Mouse (Mus musculus): ENCODE measurements at regions not wholly inside any gene's neighbourhood (a gene's known extent, or its start where the extent isn't known, plus 50 kb on each side); places are given as distances from the start of the nearest gene placed in this dataset.

DNA sequence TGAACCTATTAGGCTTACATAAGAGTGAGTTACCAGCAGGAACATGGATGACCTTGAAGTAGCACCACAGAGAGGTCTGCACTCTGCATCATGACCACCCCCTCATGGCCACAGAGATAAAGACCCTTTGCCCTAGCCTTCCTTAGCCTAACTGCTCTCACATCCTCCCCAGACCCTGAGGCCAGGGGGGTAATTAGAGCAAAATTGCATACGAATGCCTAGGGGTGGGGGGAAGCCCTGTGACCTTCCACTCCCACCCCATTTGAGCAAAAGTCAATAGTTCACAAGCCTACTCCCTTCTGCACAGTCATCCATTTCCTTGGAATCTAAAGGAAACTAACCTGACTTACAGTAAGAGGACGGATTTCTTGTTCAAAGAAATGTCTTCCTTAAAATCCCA lies 494.0 kb upstream of the Adgrl2 start:
- no peaks in the 10 kb centered on the region for H3K27me3 ChIP-seq (replicated peaks)
- DNase-seq (ENCODE audit: extremely low read depth), result no peak
- TF ChIP-seq ZKSCAN1 (IDR thresholded peaks at IDR 0.05; ENCODE audit: borderline replicate concordance, low read depth, low read length) (no peak), PAX5 (IDR thresholded peaks at IDR 0.05; ENCODE audit: low read length) (no peak), CHD1 (IDR thresholded peaks at IDR 0.05; ENCODE audit: low read depth, low read length) (no peak), USF2 (conservative IDR thresholded peaks at IDR 0.05; ENCODE audit: low read depth, low read length) (no peak), ELF1 (IDR thresholded peaks at IDR 0.05; ENCODE audit: low read depth, low read length) (no peak), SIN3A (IDR thresholded peaks at IDR 0.05; ENCODE audit: low read length) (no peak), POLR2AphosphoS2 (IDR thresholded peaks at IDR 0.05; ENCODE audit: low read depth, low read length) (no peak), KAT2A (IDR thresholded peaks at IDR 0.05; ENCODE audit: insufficient replicate concordance, low read length) (no peak), POLR2A (IDR thresholded peaks at IDR 0.05; ENCODE audit: low read depth, low read length) (no peak), ETS1 (conservative IDR thresholded peaks at IDR 0.05; ENCODE audit: low read depth, low read length) (no peak), CTCF (conservative IDR thresholded peaks at IDR 0.05 in 1 of 2, IDR thresholded peaks at IDR 0.05 in 1 of 2; ENCODE audit: low read depth in 2 of 2, low read length in 2 of 2) (no peak), UBTF (IDR thresholded peaks at IDR 0.05; ENCODE audit: low read depth, low read length) (no peak), MAFK (IDR thresholded peaks at IDR 0.05; ENCODE audit: insufficient replicate concordance, low read length) (no peak), CHD2 (IDR thresholded peaks at IDR 0.05; ENCODE audit: low read length) (no peak), TBP (conservative IDR thresholded peaks at IDR 0.05; ENCODE audit: low read depth, low read length) (no peak), NELFE (IDR thresholded peaks at IDR 0.05; ENCODE audit: low read depth, low read length) (no peak), MAX (IDR thresholded peaks at IDR 0.05; ENCODE audit: low read length) (no peak), JUND (conservative IDR thresholded peaks at IDR 0.05; ENCODE audit: low read depth, low read length) (no peak), E2F4 (IDR thresholded peaks at IDR 0.05; ENCODE audit: insufficient replicate concordance, low read depth, low read length) (no peak), ZMIZ1 (IDR thresholded peaks at IDR 0.05; ENCODE audit: low read depth, low read length) (no peak)
- dilution Hi-C loops (cut with MboI; ENCODE audit: extremely low pct_ligation_motif_present, extremely low pct_unique_long_range_greater_than_20kb, low sequenced_read_pairs) (no loop called here), in situ Hi-C loops (cut with MboI; ENCODE audit: low pct_ligation_motif_present, low pct_unique_long_range_greater_than_20kb, low sequenced_read_pairs) (no loop called here)
- H3K9me3 ChIP-seq (replicated peaks; ENCODE audit: low read length), result no peaks in the 10 kb centered on the region
- no peaks in the 10 kb centered on the region for H3K36me3 ChIP-seq (replicated peaks in 1 of 2; ENCODE audit: control insufficient read depth in 1 of 2, insufficient read depth in 1 of 2, low read length in 1 of 2)
- H3K79me2 ChIP-seq (replicated peaks; ENCODE audit: control insufficient read depth, extremely low read depth, insufficient read depth, poor library complexity, severe bottlenecking), result no peaks in the 10 kb centered on the region
- no peak overlapping the region for H3K9ac ChIP-seq (ENCODE audit: insufficient read depth, low read depth)
- no peak overlapping the region for H3K27ac ChIP-seq (ENCODE audit: insufficient read depth, low read depth)
- H3K4me2 ChIP-seq (ENCODE audit: insufficient read depth, low read depth, poor library complexity, severe bottlenecking), result no peak overlapping the region
- H3K4me3 ChIP-seq (replicated peaks in 1 of 3; ENCODE audit: low read depth in 2 of 3, low read length in 2 of 3, poor library complexity in 1 of 3), result no peak overlapping the region
- peaks cover 2 to 18% of the 10 kb centered on the region in 2 experiments; a peak in 2 of 4 replicates for H3K4me1 ChIP-seq (ENCODE audit: control insufficient read depth in 1 of 2, insufficient read depth in 2 of 2)

- Histone ChIP-seq H3K27me3 (replicated peaks) (no peaks in the 10 kb centered on the region), H3K4me2 (ENCODE audit: insufficient read depth, low read depth, poor library complexity, severe bottlenecking) (no peak overlapping the region), H3K9me3 (replicated peaks; ENCODE audit: low read length) (no peaks in the 10 kb centered on the region), H3K9ac (ENCODE audit: insufficient read depth, low read depth) (no peak overlapping the region), H3K36me3 (replicated peaks in 1 of 2; ENCODE audit: control insufficient read depth in 1 of 2, insufficient read depth in 1 of 2, low read length in 1 of 2) (no peaks in the 10 kb centered on the region), H3K4me3 (replicated peaks in 1 of 3; ENCODE audit: low read depth in 2 of 3, low read length in 2 of 3, poor library complexity in 1 of 3) (no peak overlapping the region), H3K27ac (ENCODE audit: insufficient read depth, low read depth) (no peak overlapping the region), H3K79me2 (replicated peaks; ENCODE audit: control insufficient read depth, extremely low read depth, insufficient read depth, poor library complexity, severe bottlenecking) (no peaks in the 10 kb centered on the region), H3K4me1 (ENCODE audit: control insufficient read depth in 1 of 2, insufficient read depth in 2 of 2) (no peaks in the 10 kb centered on the region)
- in situ Hi-C loops (cut with MboI; ENCODE audit: low pct_ligation_motif_present, low pct_unique_long_range_greater_than_20kb, low sequenced_read_pairs) (no loop called here), dilution Hi-C loops (cut with MboI; ENCODE audit: extremely low pct_ligation_motif_present, extremely low pct_unique_long_range_greater_than_20kb, low sequenced_read_pairs) (no loop called here)
- no peak for TF ChIP-seq ELF1 (IDR thresholded peaks at IDR 0.05; ENCODE audit: low read depth, low read length)
- TF ChIP-seq NELFE (IDR thresholded peaks at IDR 0.05; ENCODE audit: low read depth, low read length), result no peak
- no peak for TF ChIP-seq MAFK (IDR thresholded peaks at IDR 0.05; ENCODE audit: insufficient replicate concordance, low read length)
- no peak for TF ChIP-seq SIN3A (IDR thresholded peaks at IDR 0.05; ENCODE audit: low read length)
- TF ChIP-seq IRF4 (IDR thresholded peaks at IDR 0.05; ENCODE audit: low read depth, low read length), result no peak
- no peak for TF ChIP-seq POLR2A (IDR thresholded peaks at IDR 0.05; ENCODE audit: low read depth, low read length)
- TF ChIP-seq JUN (IDR thresholded peaks at IDR 0.05; ENCODE audit: insufficient read depth, low read depth, low read length), result no peak
- TF ChIP-seq PAX5 (IDR thresholded peaks at IDR 0.05; ENCODE audit: low read length), result no peak
- TF ChIP-seq JUND (conservative IDR thresholded peaks at IDR 0.05; ENCODE audit: low read depth, low read length), result no peak
- TF ChIP-seq MAZ (IDR thresholded peaks at IDR 0.05; ENCODE audit: low read depth, low read length), result no peak
- no peak for TF ChIP-seq CTCF (conservative IDR thresholded peaks at IDR 0.05 in 1 of 2, IDR thresholded peaks at IDR 0.05 in 1 of 2; ENCODE audit: low read depth in 2 of 2, low read length in 2 of 2)
- no peak for TF ChIP-seq BHLHE40 (IDR thresholded peaks at IDR 0.05; ENCODE audit: low read depth, low read length)
- no peak for TF ChIP-seq CHD2 (IDR thresholded peaks at IDR 0.05; ENCODE audit: low read length)
- no peak for TF ChIP-seq GABPA (IDR thresholded peaks at IDR 0.05; ENCODE audit: insufficient replicate concordance, low read depth, low read length)
- no peak for TF ChIP-seq RCOR1 (conservative IDR thresholded peaks at IDR 0.05; ENCODE audit: low read depth, low read length)
- DNase-seq (ENCODE audit: extremely low read depth), result no peak
Observed at GRCm38 (mm10) chr3:149476151-149476550, 485.8 kb upstream of the Adgrl2 start.
